Mouse (Mus musculus) cortical plate, adult 2 months (tissue): ENCODE data around the gene Smyd1. TPM values are rescaled to one million over a fixed set of nuclear protein-coding genes. Genes with fewer than 3 reads are reported as not detected.

Source experiments
- H3K27ac ChIP-seq: fragments of 200-500 bp; 2 replicates; pipeline ENCODE4 v1.5.1; 2012; ENCODE audit warnings: low read length, control low read depth, inconsistent platforms; ENCODE audit not compliant: insufficient read depth
- H3K4me1 ChIP-seq: fragments of 200-500 bp; 2 replicates; pipeline ENCODE4 v1.6.1; 2011; ENCODE audit warnings: low read length; ENCODE audit not compliant: control insufficient read depth, insufficient read depth
- H3K4me3 ChIP-seq: fragments of 200-500 bp; 2 replicates; pipeline ENCODE4 v1.5.1; 2011; ENCODE audit warnings: mild to moderate bottlenecking, low read length, control low read depth; ENCODE audit not compliant: insufficient read depth
- CTCF ChIP-seq: fragments of 200-500 bp; IDR thresholded peaks from 2 replicates; pipeline ENCODE4 v1.5.1; 2011; ENCODE audit warnings: mild to moderate bottlenecking, control low read depth, low read length; ENCODE audit not compliant: insufficient read depth; ENCODE audit errors: extremely low read depth
- POLR2A ChIP-seq: fragments of 200-500 bp; IDR thresholded peaks from 2 replicates; pipeline ENCODE4 v1.6.1; 2011; ENCODE audit warnings: mild to moderate bottlenecking, low read length, control low read depth; ENCODE audit not compliant: insufficient read depth; ENCODE audit errors: extremely low read depth
- polyA plus RNA-seq: library from polyadenylated mRNA; depleted of rRNA; stranded (reverse); fragments of >200 nt; gene quantifications from 2 replicates; pipeline ENCODE4 v1.2.3, GENCODE M21; 2012; rRNA removed

Smyd1 gene
- polyA plus RNA-seq, 1 experiment, result 1.9 TPM

GRCm38 (mm10) chr6:71196107-71196506, 125.9 kb downstream of the Smyd1 start:
- no peak for TF ChIP-seq POLR2A
- TF ChIP-seq CTCF, result no peak
- Histone ChIP-seq H3K4me1 (no peaks in the 10 kb centered on the region), H3K27ac (no peak overlapping the region), H3K4me3 (no peak overlapping the region)

GRCm38 (mm10) chr6:71193151-71193740, 128.8 kb downstream of the Smyd1 start:
- no peaks in the 10 kb centered on the region for H3K4me1 ChIP-seq
- H3K4me3 ChIP-seq, result no peak overlapping the region
- TF ChIP-seq CTCF, result no peak
- TF ChIP-seq POLR2A, result no peak
- no peak overlapping the region for H3K27ac ChIP-seq

GRCm38 (mm10) chr6:71190501-71190900, 131.5 kb downstream of the Smyd1 start:
- H3K4me3 ChIP-seq, result no peak overlapping the region
- H3K27ac ChIP-seq, result no peak overlapping the region
- TF ChIP-seq CTCF (no peak), POLR2A (no peak)
- H3K4me1 ChIP-seq, result no peaks in the 10 kb centered on the region

GRCm38 (mm10) chr6:71189578-71189977, 132.5 kb downstream of the Smyd1 start:
- no peaks in the 10 kb centered on the region for H3K4me1 ChIP-seq
- H3K27ac ChIP-seq, result no peak overlapping the region
- TF ChIP-seq CTCF, result no peak
- TF ChIP-seq POLR2A, result no peak
- no peak overlapping the region for H3K4me3 ChIP-seq

GRCm38 (mm10) chr6:71184941-71185604, 137.0 kb downstream of the Smyd1 start:
- Histone ChIP-seq H3K4me1 (no peaks in the 10 kb centered on the region), H3K27ac (no peak overlapping the region), H3K4me3 (no peak overlapping the region)
- no peak for TF ChIP-seq CTCF
- TF ChIP-seq POLR2A, result no peak

- H3K27ac ChIP-seq, result no peak overlapping the region
- no peak overlapping the region for H3K4me3 ChIP-seq
- H3K4me1 ChIP-seq, result no peaks in the 10 kb centered on the region
- TF ChIP-seq POLR2A, result no peak
- TF ChIP-seq CTCF, result no peak
These were observed 141.4 kb downstream of the Smyd1 start for GRCm38 (mm10) chr6:71180596-71180995.

- no peak overlapping the region for H3K27ac ChIP-seq
- no peak for TF ChIP-seq CTCF
- TF ChIP-seq POLR2A, result no peak
These were observed 149.0 kb downstream of the Smyd1 start for GRCm38 (mm10) chr6:71172812-71173580.

GRCm38 (mm10) chr6:71166551-71167169, 155.4 kb downstream of the Smyd1 start:
- Histone ChIP-seq H3K4me1 (no peaks in the 10 kb centered on the region), H3K4me3 (no peak overlapping the region)
- peak; percentile 64 for TF ChIP-seq CTCF
- TF ChIP-seq POLR2A, result no peak

More at GRCm38 (mm10) chr6:71172812-71173580, 149.0 kb downstream of the Smyd1 start:
- Histone ChIP-seq H3K4me3 (no peak overlapping the region), H3K4me1 (no peaks in the 10 kb centered on the region)

GRCm38 (mm10) chr6:71164394-71164793, 157.6 kb downstream of the Smyd1 start:
- Histone ChIP-seq H3K27ac (no peak overlapping the region), H3K4me3 (no peak overlapping the region), H3K4me1 (no peaks in the 10 kb centered on the region)
- TF ChIP-seq CTCF (no peak), POLR2A (no peak)

More at GRCm38 (mm10) chr6:71166551-71167169, 155.4 kb downstream of the Smyd1 start:
- H3K27ac ChIP-seq, result no peak overlapping the region

Other genes starting within 250 kb of the Smyd1 start
- gene Thnsl2, start 177.8 kb downstream of the Smyd1 start, polyA plus RNA-seq, result 5.0 and 5.1 TPM in 2 replicates
- not detected in 2 replicates for gene Fabp1, start 122.4 kb downstream of the Smyd1 start, polyA plus RNA-seq
- 15.3 and 16.3 TPM in 2 replicates for gene Krcc1, start 50.6 kb downstream of the Smyd1 start, polyA plus RNA-seq
- gene Cd8b1, start 555 bp upstream of the Smyd1 start, polyA plus RNA-seq, result not detected in 2 replicates
- gene Cd8a, start 51.2 kb upstream of the Smyd1 start, polyA plus RNA-seq, result 0.06 TPM in 1 of 2 replicates, not detected in the other
- 70.9 and 72.0 TPM in 2 replicates for gene Rmnd5a, start 118.4 kb upstream of the Smyd1 start, polyA plus RNA-seq
- gene Rnf103, start 171.7 kb upstream of the Smyd1 start, polyA plus RNA-seq, result 32.4 and 34.4 TPM in 2 replicates
- gene Chmp3, start 221.6 kb upstream of the Smyd1 start, polyA plus RNA-seq, result 109 and 110 TPM in 2 replicates